Mouse (Mus musculus) C2C12 (cell line): ENCODE measurements around the gene Gm10181. TPM values are rescaled to one million over a fixed set of nuclear protein-coding genes. Genes with fewer than 3 reads are reported as not detected.

Experiments used
- H3K27me3 ChIP-seq: one replicate; pipeline ENCODE4 v1.6.1; 2011; ENCODE audit not compliant: control insufficient read depth, insufficient read depth, insufficient read length
- H3K36me3 ChIP-seq: one replicate; pipeline ENCODE4 v1.6.1; 2011; ENCODE audit not compliant: control insufficient read depth, insufficient read depth
- H3K4me3 ChIP-seq: one replicate; pipeline ENCODE4 v1.5.1; 2011; ENCODE audit warnings: mild to moderate bottlenecking, control low read depth; ENCODE audit not compliant: poor library complexity, insufficient read depth, severe bottlenecking
- H3K79me2 ChIP-seq: one replicate; pipeline ENCODE4 v1.6.1; 2011; ENCODE audit not compliant: control insufficient read depth, insufficient read depth
- H3K79me3 ChIP-seq: one replicate; pipeline ENCODE4 v1.6.1; 2011; ENCODE audit warnings: low read depth, control low read depth
- H3ac ChIP-seq: one replicate; pipeline ENCODE3; 2011; ENCODE audit warnings: low read depth; ENCODE audit not compliant: control insufficient read depth, insufficient read length
- CEBPB ChIP-seq: IDR thresholded peaks from one replicate; pipeline ENCODE4 v1.6.1; 2011; ENCODE audit warnings: low read depth, mild to moderate bottlenecking, control low read depth, moderate library complexity
- CTCF ChIP-seq: IDR thresholded peaks from one replicate; pipeline ENCODE4 v1.5.1; 2011; ENCODE audit not compliant: control insufficient read depth, insufficient read depth, insufficient read length
- FOSL1 ChIP-seq: IDR thresholded peaks from one replicate; pipeline ENCODE4 v1.8.0; 2011; ENCODE audit warnings: mild to moderate bottlenecking, low read length; ENCODE audit not compliant: poor library complexity, insufficient read depth, severe bottlenecking
- MAX ChIP-seq: IDR thresholded peaks from one replicate; pipeline ENCODE4 v1.6.1; 2011; ENCODE audit warnings: mild to moderate bottlenecking, control low read depth
- MYOD1 ChIP-seq: IDR thresholded peaks from one replicate; pipeline ENCODE4 v1.6.1; 2011; ENCODE audit warnings: low read depth; ENCODE audit not compliant: control insufficient read depth, insufficient read length
- MYOG ChIP-seq: IDR thresholded peaks from one replicate; pipeline ENCODE4 v1.6.1; 2011; ENCODE audit not compliant: control insufficient read depth, insufficient read length; ENCODE audit errors: extremely low read depth
- USF1 ChIP-seq: IDR thresholded peaks from one replicate; pipeline ENCODE4 v1.6.1; 2011; ENCODE audit warnings: low read depth, mild to moderate bottlenecking, control low read depth, moderate library complexity
- polyA plus RNA-seq: library from polyadenylated mRNA; unstranded; fragments of >200 nt; fragmentation: generic; extraction: Trizol; gene quantifications from one replicate; pipeline ENCODE4 v1.2.1, GENCODE M21; 2012; ENCODE audit warnings: missing spikeins

Gm10181 gene
- polyA plus RNA-seq, 1 experiment = not detected

DNA sequence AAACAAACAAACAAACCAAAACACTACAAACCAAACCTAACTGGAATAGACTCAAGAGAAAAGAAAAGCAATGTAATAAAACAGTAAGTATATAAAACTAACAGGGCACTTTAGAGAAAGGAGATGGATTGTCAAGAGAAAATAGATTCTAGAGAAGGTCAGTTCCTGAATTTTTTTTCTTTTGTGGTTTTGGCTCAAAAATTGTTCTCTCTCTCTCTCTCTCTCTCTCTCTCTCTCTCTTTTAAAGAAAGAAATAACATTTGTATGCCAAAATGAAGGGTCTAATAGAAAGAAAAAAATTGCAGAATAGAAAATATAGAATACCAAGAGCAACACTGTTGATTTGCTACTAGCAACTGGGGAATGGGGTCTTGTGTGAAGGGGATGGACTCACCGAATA lies 49.7 kb downstream of the Gm10181 start:
- Histone ChIP-seq H3K27me3 (no peaks in the 10 kb centered on the region), H3K79me2 (peaks cover 28% of the 10 kb centered on the region), H3K4me3 (no peak overlapping the region), H3ac (no peak overlapping the region), H3K36me3 (no peaks in the 10 kb centered on the region), H3K79me3 (peaks cover 5% of the 10 kb centered on the region)
- TF ChIP-seq CEBPB (no peak), CTCF (no peak), MAX (no peak), USF1 (no peak), MYOG (no peak), FOSL1 (no peak), MYOD1 (no peak)

Other genes starting within 250 kb of the Gm10181 start
- gene Herpud2, start 62.4 kb downstream of the Gm10181 start, polyA plus RNA-seq = 8.9 TPM
- gene Sept7, start 163.0 kb downstream of the Gm10181 start, polyA plus RNA-seq = 38.9 TPM